ENCODE assay signal across 23 mouse cellular contexts in the genomic region with DNA sequence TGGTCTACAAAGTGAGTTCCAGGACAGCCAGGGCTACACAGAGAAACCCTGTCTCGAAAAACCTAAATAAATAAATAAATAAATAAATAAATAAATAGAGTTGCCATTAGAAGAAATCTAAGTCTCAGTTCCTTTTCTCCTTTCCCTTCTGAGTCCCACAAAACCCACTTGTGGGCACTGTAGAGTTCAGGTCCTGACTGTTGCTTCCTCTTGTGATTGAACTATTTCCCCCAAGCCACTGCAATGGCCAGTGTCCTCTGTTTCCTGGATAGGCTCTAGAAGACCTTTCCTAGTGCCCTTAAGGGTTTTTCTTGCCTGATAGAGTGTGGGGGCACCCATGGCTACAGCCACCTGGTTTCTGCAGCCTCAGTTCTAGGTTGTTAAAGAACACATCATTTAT. TPM values are rescaled to one million over a fixed set of nuclear protein-coding genes. Genes with fewer than 3 reads are reported as not detected.
"Had no signal": no experiment of that assay in that cellular context is flagged by ENCODE, and none has a peak within 500 bp of the region (broad histone marks: within the 10 kb centered on the region; RNA-seq: fewer than 3 reads in every experiment).

No protein-coding gene starts in this region.

- ATAC-seq: liver, postnatal 0 days; lung, postnatal 0 days; midbrain, embryonic 13.5 days; midbrain, embryonic 15.5 days had no signal

- H3K27ac ChIP-seq: liver, embryonic 13.5 days; liver, embryonic 15.5 days; lung, embryonic 15.5 days; macrophage; midbrain, embryonic 13.5 days; midbrain, embryonic 15.5 days; neural tube, embryonic 12.5 days; stomach, embryonic 15.5 days; stomach, postnatal 0 days had no signal

- H3K27me3 ChIP-seq: midbrain, embryonic 13.5 days; midbrain, embryonic 15.5 days had no signal

- DNase-seq: liver, embryonic 13.5 days; liver, postnatal 0 days; lung, adult 2 months; lung, postnatal 14 days; right cerebral cortex, postnatal 14 days; thymus, adult 18-20 months; thymus, postnatal 14 days; thymus, postnatal 36 days had no signal

- H3K9ac ChIP-seq: liver, embryonic 13.5 days; liver, embryonic 15.5 days; liver, postnatal 0 days; lung, embryonic 15.5 days; midbrain, embryonic 13.5 days; midbrain, embryonic 15.5 days; neural tube, embryonic 12.5 days; stomach, embryonic 15.5 days had no signal

- H3K4me3 ChIP-seq: liver, embryonic 13.5 days; liver, embryonic 15.5 days; lung, embryonic 15.5 days; megakaryocyte, embryonic 14.5 days; midbrain, embryonic 13.5 days; midbrain, embryonic 15.5 days; myocyte; neural tube, embryonic 12.5 days; stomach, embryonic 15.5 days had no signal

- H3K9me3 ChIP-seq: liver, embryonic 13.5 days; liver, embryonic 15.5 days; lung, embryonic 15.5 days; midbrain, embryonic 13.5 days; midbrain, embryonic 15.5 days; neural tube, embryonic 12.5 days; stomach, embryonic 15.5 days had no signal

- H3K4me1 ChIP-seq: liver, embryonic 13.5 days; liver, embryonic 15.5 days; lung, embryonic 15.5 days; midbrain, embryonic 15.5 days; neural tube, embryonic 12.5 days had no signal

- H3K4me2 ChIP-seq: liver, embryonic 11.5 days; liver, embryonic 13.5 days; liver, embryonic 15.5 days; lung, embryonic 15.5 days; midbrain, embryonic 11.5 days; midbrain, embryonic 13.5 days; midbrain, embryonic 15.5 days; neural tube, embryonic 12.5 days; stomach, embryonic 15.5 days had no signal

RNA-seq across cellular contexts. Expression of gene Stmn3, which starts 9.4 kb away (rescaled TPM):
- polyA plus RNA-seq: liver, postnatal 0 days; macrophage; spleen, adult 2 months; testis, adult 2 months had no signal
